Mouse (Mus musculus) midbrain, postnatal 0 days (tissue): ENCODE data around the gene Serpine3. TPM values are rescaled to one million over a fixed set of nuclear protein-coding genes. Genes with fewer than 3 reads are reported as not detected.
A peak's percentile ranks its signal among the peaks of the same experiment; 100 is the strongest.

ENCODE experiments used
- ATAC-seq: fragments of 200-750 bp; cut with Nextera tagmentation; 2 replicates; pipeline ENCODE4 v1.8.0; 2017; ENCODE audit warnings: moderate number of reproducible peaks, mild to moderate bottlenecking, moderate TSS enrichment, moderate library complexity; ENCODE audit not compliant: low FRiP score
- DNase-seq: peaks from one replicate; pipeline ENCODE4 v3.0.0-alpha.2; 2015; ENCODE audit warnings: low spot score
- H3K27ac ChIP-seq: fragments of 300-500 bp; sonication (generic); 2 replicates; pipeline ENCODE4 v1.5.1; 2014; ENCODE audit warnings: low read depth, mild to moderate bottlenecking, low read length, mixed read lengths
- H3K27me3 ChIP-seq: fragments of 300-500 bp; sonication (generic); 2 replicates; pipeline ENCODE4 v1.6.1; 2014; ENCODE audit warnings: low read length, control low read depth, mixed read lengths; ENCODE audit not compliant: insufficient read depth
- H3K36me3 ChIP-seq: fragments of 300-500 bp; sonication (generic); 2 replicates; pipeline ENCODE4 v1.6.1; 2014; ENCODE audit warnings: low read length, control low read depth, mixed read lengths; ENCODE audit not compliant: insufficient read depth
- H3K4me1 ChIP-seq: fragments of 300-500 bp; sonication (generic); 2 replicates; pipeline ENCODE4 v1.6.1; 2014; ENCODE audit warnings: mild to moderate bottlenecking, control low read depth, antibody characterized with exemption, low read length, mixed read lengths; ENCODE audit not compliant: insufficient read depth
- H3K4me2 ChIP-seq: fragments of 300-500 bp; sonication (generic); 2 replicates; pipeline ENCODE4 v1.6.1; 2014; ENCODE audit warnings: low read depth, mild to moderate bottlenecking, low read length, mixed read lengths; ENCODE audit not compliant: poor library complexity, severe bottlenecking
- H3K4me3 ChIP-seq: fragments of 300-500 bp; sonication (generic); 2 replicates; pipeline ENCODE4 v1.5.1; 2014; ENCODE audit warnings: low read depth, mild to moderate bottlenecking, low read length, moderate library complexity
- H3K9ac ChIP-seq: fragments of 300-500 bp; sonication (generic); replicated peaks from 2 replicates; pipeline ENCODE4 v1.6.1; 2014; ENCODE audit warnings: mild to moderate bottlenecking, low read length, moderate library complexity, mixed read lengths; ENCODE audit not compliant: poor library complexity, severe bottlenecking
- H3K9me3 ChIP-seq: fragments of 300-500 bp; sonication (generic); 2 replicates; pipeline ENCODE4 v1.6.1; 2016; ENCODE audit warnings: low read length, control low read depth
- CTCF ChIP-seq: IDR thresholded peaks from 2 replicates; pipeline ENCODE4 v1.5.1; 2016; ENCODE audit warnings: antibody characterized with exemption, mild to moderate bottlenecking
- WGBS: fragments of 180-500 bp; shearing (Covaris S2); extraction: QIAGEN DNeasy Blood & Tissue Kit; methylation state at CpG from one replicate; pipeline ENCODE4 v1.1.7; 2014; 5-methylcytosine and 5-hydroxymethylcytosine counted together
- polyA plus RNA-seq: library from polyadenylated mRNA; unstranded; fragments of >200 nt; fragmentation: Nextera tagmentation; extraction: Ambion mirVana; gene quantifications from 2 replicates; pipeline ENCODE4 v1.2.1, GENCODE M21; 2015
- total RNA-seq: library from RNA; depleted of rRNA; stranded (reverse); fragments of >200 nt; gene quantifications from 2 replicates; pipeline ENCODE4 v1.2.3, GENCODE M21; 2014

Serpine3 gene
- total and polyA plus RNA-seq, 2 experiments from 2014 or later, result 0.88 TPM; not detected in 1

GRCm38 (mm10) chr14:62655996-62656395, 7.5 kb upstream of the Serpine3 start:
- H3K27me3 ChIP-seq, result no peaks in the 10 kb centered on the region
- H3K4me3 ChIP-seq, result no peak overlapping the region
- no peak overlapping the region for H3K27ac ChIP-seq
- no peak for TF ChIP-seq CTCF
- H3K9me3 ChIP-seq, result no peaks in the 10 kb centered on the region
- DNase-seq (no peak), ATAC-seq (no peak)
- no peaks in the 10 kb centered on the region for H3K36me3 ChIP-seq
- WGBS, result 85% methylated on average over 7 of the region's 7 CpGs
- H3K4me2 ChIP-seq, result no peak overlapping the region
- H3K9ac ChIP-seq, result no peak overlapping the region
- H3K4me1 ChIP-seq, result no peaks in the 10 kb centered on the region

GRCm38 (mm10) chr14:62657469-62657868, 6.0 kb upstream of the Serpine3 start:
- Histone ChIP-seq H3K9me3 (no peaks in the 10 kb centered on the region), H3K27ac (no peak overlapping the region), H3K9ac (no peak overlapping the region), H3K4me1 (no peaks in the 10 kb centered on the region), H3K4me2 (no peak overlapping the region), H3K4me3 (no peak overlapping the region), H3K36me3 (no peaks in the 10 kb centered on the region), H3K27me3 (no peaks in the 10 kb centered on the region)
- TF ChIP-seq CTCF, result no peak
- ATAC-seq (no peak), DNase-seq (no peak)
- WGBS, result 85% methylated on average over 3 of the region's 3 CpGs

- WGBS, result 82% methylated on average over 6 of the region's 6 CpGs
- ATAC-seq (no peak), DNase-seq (no peak)
- Histone ChIP-seq H3K27ac (no peak overlapping the region), H3K4me2 (no peak overlapping the region), H3K9ac (no peak overlapping the region), H3K36me3 (no peaks in the 10 kb centered on the region), H3K4me1 (no peaks in the 10 kb centered on the region), H3K9me3 (no peaks in the 10 kb centered on the region), H3K27me3 (no peaks in the 10 kb centered on the region), H3K4me3 (no peak overlapping the region)
- TF ChIP-seq CTCF, result no peak
These were observed 1.1 kb upstream of the Serpine3 start for GRCm38 (mm10) chr14:62662381-62662780.

GRCm38 (mm10) chr14:62664976-62665673, 1.7 kb downstream of the Serpine3 start:
- no peaks in the 10 kb centered on the region for H3K9me3 ChIP-seq
- H3K4me3 ChIP-seq, result no peak overlapping the region
- H3K4me1 ChIP-seq, result no peaks in the 10 kb centered on the region
- no peak for TF ChIP-seq CTCF
- no peaks in the 10 kb centered on the region for H3K27me3 ChIP-seq
- no peak overlapping the region for H3K27ac ChIP-seq
- WGBS, result 51% methylated on average over 9 of the region's 9 CpGs
- H3K9ac ChIP-seq, result no peak overlapping the region
- H3K4me2 ChIP-seq, result no peak overlapping the region
- no peaks in the 10 kb centered on the region for H3K36me3 ChIP-seq
- no peak for ATAC-seq
- DNase-seq, result no peak

- Histone ChIP-seq H3K4me3 (no peak overlapping the region), H3K27ac (no peak overlapping the region), H3K9ac (no peak overlapping the region), H3K4me2 (no peak overlapping the region), H3K36me3 (no peaks in the 10 kb centered on the region), H3K4me1 (no peaks in the 10 kb centered on the region), H3K27me3 (no peaks in the 10 kb centered on the region), H3K9me3 (no peaks in the 10 kb centered on the region)
- no peak for TF ChIP-seq CTCF
- WGBS, result 93% methylated on average over 3 of the region's 3 CpGs
- DNase-seq, result no peak
- no peak for ATAC-seq
These were observed 10.2 kb downstream of the Serpine3 start for GRCm38 (mm10) chr14:62673646-62674045.

- ATAC-seq, result no peak
- DNase-seq, result peak; percentile 10
- 95% methylated on average over 2 of the region's 2 CpGs for WGBS
- no peak for TF ChIP-seq CTCF
- H3K4me2 ChIP-seq, result no peak overlapping the region
- H3K4me3 ChIP-seq, result no peak overlapping the region
- H3K4me1 ChIP-seq, result no peaks in the 10 kb centered on the region
- H3K9me3 ChIP-seq, result no peaks in the 10 kb centered on the region
- no peak overlapping the region for H3K9ac ChIP-seq
- no peaks in the 10 kb centered on the region for H3K27me3 ChIP-seq
- H3K27ac ChIP-seq, result no peak overlapping the region
- 0 out of 2 replicates have a peak, but pooled peaks cover 2% of the 10 kb centered on the region for H3K36me3 ChIP-seq
These were observed 54.7 kb downstream of the Serpine3 start for GRCm38 (mm10) chr14:62718161-62718560.
